Mouse (Mus musculus): ENCODE measurements at regions not wholly inside any gene's neighbourhood (a gene's known extent, or its start where the extent isn't known, plus 50 kb on each side); places are given as distances from the start of the nearest gene placed in this dataset.

DNA sequence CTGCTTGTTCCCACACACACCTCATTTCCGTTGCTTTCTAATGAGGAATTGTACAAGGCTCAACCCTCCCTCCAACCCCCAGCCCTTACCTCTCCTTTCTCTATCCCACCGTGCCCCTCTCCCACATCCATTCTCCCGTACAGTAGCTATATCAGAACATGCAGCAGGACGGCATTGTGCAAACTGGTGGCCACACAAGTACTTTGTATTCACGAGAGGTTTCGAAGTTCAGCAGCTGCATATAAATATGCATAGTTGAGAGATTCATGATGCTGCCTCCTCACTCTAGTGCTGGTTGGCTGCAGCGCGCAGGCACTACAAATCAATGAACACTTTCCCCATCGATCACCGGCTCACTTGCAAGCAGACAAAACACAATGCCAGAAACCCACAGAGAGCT lies 65.1 kb downstream of the Gm11146 start:
- no peak for TF ChIP-seq CTCF (IDR thresholded peaks at IDR 0.05; ENCODE audit: extremely low read depth, insufficient read length, insufficient replicate concordance, low read depth, low read length)
- TF ChIP-seq POLR2A (IDR thresholded peaks at IDR 0.05; ENCODE audit: low read depth, low read length) = no peak

All from small intestine, adult 2 months (tissue).